Mouse (Mus musculus): ENCODE results near the gene Ms4a2. TPM values are rescaled to one million over a fixed set of nuclear protein-coding genes. Genes with fewer than 3 reads are reported as not detected.

Ms4a2 gene
- polyA plus RNA-seq (2012), result not detected in 2 replicates

- TF ChIP-seq GATA1 (IDR thresholded peaks at IDR 0.05; ENCODE audit: low read length), result no peak
Measured at GRCm38 (mm10) chr19:11623551-11623950, at the start of gene Ms4a2. Gene Ms4a2 (minus strand): TSS chr19:11623719.

GRCm38 (mm10) chr19:11661562-11661961, 38.0 kb upstream of the Ms4a2 start:
- TF ChIP-seq GATA1 (IDR thresholded peaks at IDR 0.05; ENCODE audit: low read length), result no peak

GRCm38 (mm10) chr19:11660459-11660858, 36.9 kb upstream of the Ms4a2 start, which contains the start of gene Oosp2:
Gene Oosp2 (minus strand): TSS chr19:11660559.
- no peak for TF ChIP-seq GATA1 (IDR thresholded peaks at IDR 0.05; ENCODE audit: low read length)

GRCm38 (mm10) chr19:11659142-11659541, 35.6 kb upstream of the Ms4a2 start:
- TF ChIP-seq GATA1 (IDR thresholded peaks at IDR 0.05; ENCODE audit: low read length), result no peak

- TF ChIP-seq GATA1 (IDR thresholded peaks at IDR 0.05; ENCODE audit: low read length), result no peak
Measured at GRCm38 (mm10) chr19:11649564-11649963, 26.0 kb upstream of the Ms4a2 start.

GRCm38 (mm10) chr19:11646166-11646565, 22.6 kb upstream of the Ms4a2 start:
- TF ChIP-seq GATA1 (IDR thresholded peaks at IDR 0.05; ENCODE audit: low read length), result no peak

GRCm38 (mm10) chr19:11640732-11641131, 17.2 kb upstream of the Ms4a2 start, which contains the start of gene Ms4a3:
Gene Ms4a3 (minus strand): TSS chr19:11640851.
- no peak for TF ChIP-seq GATA1 (IDR thresholded peaks at IDR 0.05; ENCODE audit: low read length)

DNA sequence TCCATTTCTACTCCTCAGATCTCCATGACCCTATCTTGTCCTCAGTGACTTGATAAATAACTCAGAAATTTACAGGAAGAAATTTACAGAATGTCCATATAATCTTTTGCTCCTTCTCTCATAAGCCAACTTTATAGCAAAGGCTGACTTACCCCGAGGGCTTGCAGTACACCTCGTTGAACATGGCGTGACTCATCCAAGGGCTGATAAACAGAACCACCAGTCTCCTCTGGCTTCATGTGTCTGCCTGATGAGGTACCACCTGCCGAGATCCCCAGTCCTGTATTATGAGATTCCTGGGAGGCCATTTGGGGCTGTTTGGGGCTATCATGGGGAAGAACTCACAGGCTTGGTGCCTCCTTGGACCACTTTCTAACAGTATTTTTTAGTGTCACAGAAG, 15.5 kb upstream of the Ms4a2 start:
- TF ChIP-seq GATA1 (IDR thresholded peaks at IDR 0.05; ENCODE audit: low read length), result no peak

- no peak for TF ChIP-seq GATA1 (IDR thresholded peaks at IDR 0.05; ENCODE audit: low read length)
Measured at GRCm38 (mm10) chr19:11635572-11635971, 12.1 kb upstream of the Ms4a2 start.

GRCm38 (mm10) chr19:11634330-11634729, 10.8 kb upstream of the Ms4a2 start:
- no peak for TF ChIP-seq GATA1 (IDR thresholded peaks at IDR 0.05; ENCODE audit: low read length)

DNA sequence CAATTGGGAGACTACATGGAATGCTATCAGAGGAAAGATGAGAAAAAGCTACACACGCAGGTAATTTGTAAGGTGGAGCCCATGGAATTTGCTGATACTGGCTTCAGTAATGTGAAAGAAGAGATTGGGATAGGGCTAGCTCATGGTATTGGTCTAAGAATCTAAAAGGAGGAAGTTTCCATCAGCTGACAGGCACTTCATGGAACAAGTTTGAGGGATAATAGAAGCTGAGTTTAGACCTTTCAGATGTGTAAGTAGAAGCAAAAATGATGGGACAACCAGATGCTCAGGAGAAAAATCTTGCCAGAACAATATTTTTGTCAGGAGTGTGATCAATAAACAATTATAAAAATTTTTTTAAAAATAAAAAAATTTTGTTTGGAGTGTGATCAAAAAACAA, 10.2 kb upstream of the Ms4a2 start:
- no peak for TF ChIP-seq GATA1 (IDR thresholded peaks at IDR 0.05; ENCODE audit: low read length)

- TF ChIP-seq GATA1 (IDR thresholded peaks at IDR 0.05; ENCODE audit: low read length), result peak; percentile 20
Measured at GRCm38 (mm10) chr19:11625231-11625630, 1.7 kb upstream of the Ms4a2 start.

DNA sequence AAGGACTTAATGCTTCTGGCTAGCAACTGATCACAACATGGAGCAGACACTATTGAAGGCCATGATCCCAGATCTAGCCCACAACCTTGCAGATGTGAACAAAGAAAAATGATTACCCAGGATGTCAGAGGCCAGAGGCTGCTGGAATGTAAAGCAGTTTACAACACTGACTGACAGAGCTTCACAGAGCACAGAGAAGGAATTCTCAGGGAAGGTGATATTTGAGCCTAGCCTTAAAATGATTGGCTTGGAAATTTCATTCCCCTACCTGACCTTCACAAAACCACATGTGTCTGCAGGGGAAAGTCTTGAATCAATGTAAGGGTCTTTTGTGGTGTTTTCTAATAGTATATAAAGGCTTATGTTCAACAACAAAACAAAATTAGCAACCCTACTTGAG, 1.3 kb upstream of the Ms4a2 start:
- TF ChIP-seq GATA1 (IDR thresholded peaks at IDR 0.05; ENCODE audit: low read length), result no peak

GRCm38 (mm10) chr19:11617983-11618382, 5.5 kb downstream of the Ms4a2 start:
- TF ChIP-seq GATA1 (IDR thresholded peaks at IDR 0.05; ENCODE audit: low read length), result no peak

DNA sequence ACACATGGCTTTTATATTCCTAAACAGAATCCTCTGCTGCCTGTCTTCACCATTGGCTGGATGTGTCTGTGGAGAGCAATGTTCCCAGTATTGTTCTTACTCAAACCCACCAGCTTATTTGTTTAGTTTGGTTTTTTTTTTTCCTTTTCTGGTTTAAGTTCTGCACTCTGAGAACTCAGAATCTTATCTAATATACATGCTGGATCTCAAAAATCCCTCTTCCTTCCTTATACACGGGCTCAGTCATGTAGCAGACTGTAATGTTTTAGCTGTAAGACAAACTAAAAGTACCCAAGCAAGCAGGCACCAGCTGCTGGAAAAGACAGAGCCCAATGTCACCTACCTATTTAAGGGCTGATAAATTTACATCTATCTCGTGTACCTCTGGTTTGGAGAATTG, 8.7 kb downstream of the Ms4a2 start:
- TF ChIP-seq GATA1 (IDR thresholded peaks at IDR 0.05; ENCODE audit: low read length), result no peak

DNA sequence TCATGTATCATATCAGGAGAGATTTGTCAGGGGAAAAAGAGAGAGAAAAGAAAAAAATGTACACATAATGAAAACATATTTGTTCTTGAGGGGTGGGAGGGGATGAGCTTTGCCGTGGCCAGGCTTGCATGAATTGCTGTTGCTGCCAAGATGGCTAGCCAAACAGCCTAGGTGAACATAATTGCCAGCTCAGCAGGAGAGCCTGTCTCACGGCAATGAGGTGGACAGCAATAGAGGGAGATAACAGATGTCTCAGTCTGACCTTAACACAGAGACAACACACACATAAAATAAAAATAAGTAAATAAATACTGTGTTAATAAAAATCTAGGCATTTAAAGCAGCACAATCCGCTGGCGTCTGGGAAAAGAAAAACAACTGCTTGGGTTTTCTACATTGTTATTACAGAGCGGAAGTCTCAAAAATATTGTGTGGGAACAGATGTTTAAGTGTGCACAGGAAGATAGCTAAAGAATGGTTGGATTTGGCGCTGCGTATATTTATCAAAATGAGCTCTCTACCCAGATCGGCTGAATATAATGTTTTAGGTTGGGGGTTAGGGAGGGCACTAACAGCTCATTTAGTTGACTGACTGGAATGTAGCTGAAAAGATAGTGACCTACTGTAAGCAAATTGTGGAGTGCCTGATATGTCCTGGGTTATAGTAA, 9.6 kb downstream of the Ms4a2 start:
- TF ChIP-seq GATA1 (IDR thresholded peaks at IDR 0.05; ENCODE audit: low read length), result no peak

DNA sequence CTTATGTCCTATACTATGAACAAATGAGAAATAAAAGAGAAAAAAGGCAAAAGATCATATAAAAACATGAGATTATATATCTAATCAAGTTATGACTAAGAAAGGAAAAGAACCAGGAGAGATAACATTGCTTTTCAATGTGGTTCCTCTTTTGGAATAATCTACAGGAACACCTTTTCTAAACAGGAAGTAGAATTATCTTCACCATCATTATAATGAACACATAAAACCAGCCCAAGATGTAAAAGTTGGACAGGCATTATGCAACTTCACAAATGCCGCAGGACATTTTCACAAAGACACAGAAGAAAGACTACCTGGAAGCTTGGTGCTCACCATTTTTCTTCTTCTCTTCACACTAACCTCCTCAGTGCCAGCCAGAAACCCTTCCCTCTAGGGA, 10.4 kb downstream of the Ms4a2 start:
- peak; percentile 74 for TF ChIP-seq GATA1 (IDR thresholded peaks at IDR 0.05; ENCODE audit: low read length)

DNA sequence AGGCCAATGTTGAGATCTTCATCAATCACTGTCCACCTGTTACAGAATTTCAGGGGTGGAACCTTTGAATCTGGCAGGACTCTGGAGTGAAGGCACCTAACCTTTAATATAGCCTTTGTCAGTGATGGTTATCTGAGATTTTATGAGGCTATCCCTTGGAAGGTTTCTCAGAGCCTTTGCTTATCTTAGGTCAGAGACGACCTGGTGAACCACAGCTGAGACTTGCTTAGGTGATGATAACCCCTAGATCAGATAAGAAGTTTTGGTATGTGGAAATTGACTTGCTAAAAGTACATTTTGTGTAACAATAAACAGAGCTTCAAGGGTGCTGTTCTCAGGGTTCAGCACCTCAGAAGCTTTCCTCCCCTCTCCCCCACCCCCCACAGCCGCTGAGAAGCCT, 11.2 kb downstream of the Ms4a2 start:
- TF ChIP-seq GATA1 (IDR thresholded peaks at IDR 0.05; ENCODE audit: low read length), result peak; percentile 66

Measured in G1E-ER4 (cell line).